9 mouse cellular contexts compared by ENCODE assay signal in genomic region chr17:33825462-33825861, GRCm38 (mm10). TPM values are rescaled to one million over a fixed set of nuclear protein-coding genes. Genes with fewer than 3 reads are reported as not detected.
DNase-seq lines count a peak whose midpoint lies in the region; ATAC-seq and TF ChIP-seq lines count a peak whose summit lies in the region.
"Had no signal": no experiment of that assay in that cellular context is flagged by ENCODE, and none has a peak within 500 bp of the region (broad histone marks: within the 10 kb centered on the region; RNA-seq: fewer than 3 reads in every experiment).

No protein-coding gene starts in this region.

- WGBS in heart, embryonic 11.5 days (ENCODE audit: insufficient replicate concordance), result 82% methylated on average over 8 of the region's 8 CpGs
- WGBS in heart, postnatal 0 days, result 81% methylated on average over 8 of the region's 8 CpGs
- whole genome bisulfite sequencing in macrophage (ENCODE audit: missing documents), result 94% methylated on average over 8 of the region's 8 CpGs

- no peak overlapping the region; the same call in 1 of the 2 replicates for H3K9ac ChIP-seq in heart, embryonic 11.5 days (ENCODE audit: low read depth, low read length)
- H3K9ac ChIP-seq in ES-Bruce4 (ENCODE audit: low read depth, poor library complexity, severe bottlenecking), result peak overlapping the region; percentile 90
- peak overlapping the region; percentile 73 for H3K9ac ChIP-seq in heart, postnatal 0 days (replicated peaks; ENCODE audit: low read depth, low read length)

- H3K27me3 ChIP-seq in heart, embryonic 11.5 days (ENCODE audit: control insufficient read depth, insufficient read depth, low read length), result no peaks in the 10 kb centered on the region
- H3K27me3 ChIP-seq in ES-Bruce4 (ENCODE audit: control insufficient read depth, insufficient read depth, low read length, poor library complexity, severe bottlenecking), result no peaks in the 10 kb centered on the region
- no peaks in the 10 kb centered on the region for H3K27me3 ChIP-seq in heart, postnatal 0 days (ENCODE audit: control insufficient read depth, insufficient read depth, low read length)

- no peak for ATAC-seq in heart, embryonic 11.5 days (replicated peaks; ENCODE audit: insufficient number of reproducible peaks, low FRiP score, low TSS enrichment)
- ATAC-seq in heart, postnatal 0 days (ENCODE audit: insufficient read depth, low read depth), result no peak
- ATAC-seq in cerebellum, adult (ENCODE audit: insufficient number of reproducible peaks, low FRiP score, low TSS enrichment), result no peak

- peaks cover 67% of the 10 kb centered on the region for H3K79me2 ChIP-seq in macrophage (ENCODE audit: inconsistent target)

- H3K9me3 ChIP-seq in heart, embryonic 11.5 days (replicated peaks; ENCODE audit: control insufficient read depth, low read length), result no peaks in the 10 kb centered on the region
- H3K9me3 ChIP-seq in ES-Bruce4 (replicated peaks; ENCODE audit: control insufficient read depth, insufficient read depth, low read length, poor library complexity, severe bottlenecking), result no peaks in the 10 kb centered on the region
- no peaks in the 10 kb centered on the region for H3K9me3 ChIP-seq in heart, postnatal 0 days (replicated peaks; ENCODE audit: control insufficient read depth, low read length)

- DNase-seq in heart, adult 8-10 months (ENCODE audit: low spot score), result no peak
- DNase-seq in heart, postnatal 0 days (ENCODE audit: low spot score), result no peak
- no peak for DNase-seq in embryo, embryonic 9.5 days (ENCODE audit: extremely low spot score)
- DNase-seq in retina, postnatal 1 day, result no peak
- DNase-seq: cerebellum, postnatal 36 days had no signal

- peaks cover 23% of the 10 kb centered on the region for H3K36me3 ChIP-seq in heart, embryonic 11.5 days (ENCODE audit: control insufficient read depth, insufficient read depth, low read length)
- peaks cover 71% of the 10 kb centered on the region for H3K36me3 ChIP-seq in ES-Bruce4 (ENCODE audit: control insufficient read depth, insufficient read depth, low read length, poor library complexity, severe bottlenecking)
- H3K36me3 ChIP-seq in heart, postnatal 0 days (replicated peaks; ENCODE audit: control insufficient read depth, insufficient read depth, low read length), result peaks cover 33% of the 10 kb centered on the region
- peaks cover 35% of the 10 kb centered on the region for H3K36me3 ChIP-seq in macrophage (ENCODE audit: inconsistent target)

- peak overlapping the region; percentile 83 for H3K4me2 ChIP-seq in heart, embryonic 11.5 days
- H3K4me2 ChIP-seq in heart, postnatal 0 days (ENCODE audit: low read depth, low read length), result peak overlapping the region; percentile 71

- no peak for TF ChIP-seq POLR2A in ES-Bruce4 (IDR thresholded peaks at IDR 0.05; ENCODE audit: insufficient read depth, low read length)

- H3K4me1 ChIP-seq in heart, embryonic 11.5 days (ENCODE audit: control insufficient read depth, insufficient read depth, low read length), result peaks cover 6% of the 10 kb centered on the region
- no peaks in the 10 kb centered on the region for H3K4me1 ChIP-seq in ES-Bruce4 (ENCODE audit: control insufficient read depth, insufficient read depth, low read length)
- peaks cover 24% of the 10 kb centered on the region for H3K4me1 ChIP-seq in heart, postnatal 0 days (ENCODE audit: control insufficient read depth, insufficient read depth)

- TF ChIP-seq CTCF in ES-Bruce4 (IDR thresholded peaks at IDR 0.05; ENCODE audit: low read depth, low read length), result no peak
- no peak for TF ChIP-seq CTCF in heart, postnatal 0 days (IDR thresholded peaks at IDR 0.05; ENCODE audit: low read depth)

- peak overlapping the region; percentile 74 for H3K4me3 ChIP-seq in heart, embryonic 11.5 days (ENCODE audit: low read depth, low read length)
- H3K4me3 ChIP-seq in ES-Bruce4 (ENCODE audit: low read depth, low read length), result peak overlapping the region; percentile 69
- H3K4me3 ChIP-seq in heart, postnatal 0 days (ENCODE audit: low read depth, low read length), result 0 out of 2 replicates have a peak overlapping the region, but pooled peaks have one; percentile 77
- peak overlapping the region; percentile 87 for H3K4me3 ChIP-seq in macrophage (ENCODE audit: inconsistent target)

- TF ChIP-seq EP300 in ES-Bruce4 (IDR thresholded peaks at IDR 0.05; ENCODE audit: insufficient read depth, low read depth, low read length), result no peak
- TF ChIP-seq EP300 in heart, postnatal 0 days (IDR thresholded peaks at IDR 0.05; ENCODE audit: low read depth), result no peak

- H3K27ac ChIP-seq in heart, embryonic 11.5 days (ENCODE audit: low read depth, low read length), result no peak overlapping the region
- no peak overlapping the region; the same call in 1 of the 2 replicates for H3K27ac ChIP-seq in ES-Bruce4 (ENCODE audit: insufficient read depth, low read length)
- no peak overlapping the region for H3K27ac ChIP-seq in heart, postnatal 0 days (ENCODE audit: low read depth)
- H3K27ac ChIP-seq in macrophage, result 0 out of 2 replicates have a peak overlapping the region, but pooled peaks have one; percentile 82

RNA-seq across cellular contexts. Expression of gene Ndufa7, which starts 1.1 kb away (rescaled TPM):
- polyA plus RNA-seq in heart, embryonic 11.5 days (2014; fragmentation: Nextera tagmentation; extraction: Ambion mirVana), result 457 and 481 TPM in 2 replicates
- 100 to 1,000 TPM; 676 to 749 (median 700) TPM for total RNA-seq in heart, adult 8-10 months (2022)
- polyA plus RNA-seq in ES-Bruce4 (2011; ENCODE audit: insufficient read depth, insufficient read length, low read depth, missing spikeins), result 406 and 464 TPM in 2 replicates
- total RNA-seq in heart, postnatal 0 days (2014; rRNA removed; ENCODE audit: low replicate concordance), result 467 and 766 TPM in 2 replicates
- polyA plus RNA-seq in heart, postnatal 0 days (2015; fragmentation: Nextera tagmentation; extraction: Ambion mirVana), result 899 and 938 TPM in 2 replicates
- 10 to 100 TPM; 12.7 to 74.3 (median 29.7) TPM for total RNA-seq in macrophage (2018; cell fraction: chromatin; rRNA removed)
- total RNA-seq in macrophage (2018; cell fraction: cytosol; rRNA removed), result 100 to 1,000 TPM; 139 to 235 (median 177) TPM
- total RNA-seq in macrophage (2018; cell fraction: nucleus; rRNA removed), result 10 to 100 TPM; 24.5 to 69.4 (median 36.2) TPM
- polyA plus RNA-seq in macrophage (2018), result 105 to 236 TPM (median 213 TPM) in 3 replicates

RNA-seq across cellular contexts. Expression of gene Rps28, which starts 1.1 kb away (rescaled TPM):
- polyA plus RNA-seq in heart, embryonic 11.5 days (2014; fragmentation: Nextera tagmentation; extraction: Ambion mirVana), result 654 and 701 TPM in 2 replicates
- 100 to 1,000 TPM; 691 to 822 (median 750) TPM for total RNA-seq in heart, adult 8-10 months (2022)
- polyA plus RNA-seq in ES-Bruce4 (2011; ENCODE audit: insufficient read depth, insufficient read length, low read depth, missing spikeins), result 3,700 and 3,844 TPM in 2 replicates
- total RNA-seq in heart, postnatal 0 days (2014; rRNA removed; ENCODE audit: low replicate concordance), result 127 and 305 TPM in 2 replicates
- polyA plus RNA-seq in heart, postnatal 0 days (2015; fragmentation: Nextera tagmentation; extraction: Ambion mirVana), result 622 and 631 TPM in 2 replicates
- 100 to 1,000 TPM in 3 of 26 experiments, 10 to 100 TPM in 23; 38.9 to 293 (median 68.4) TPM for total RNA-seq in macrophage (2018; cell fraction: chromatin; rRNA removed)
- 1,000 to 10,000 TPM in 25 of 26 experiments, 100 to 1,000 TPM in 1; 906 to 2,967 (median 1,656) TPM for total RNA-seq in macrophage (2018; cell fraction: cytosol; rRNA removed)
- 100 to 1,000 TPM; 206 to 479 (median 301) TPM for total RNA-seq in macrophage (2018; cell fraction: nucleus; rRNA removed)
- 746 to 2,425 TPM (median 1,878 TPM) in 3 replicates for polyA plus RNA-seq in macrophage (2018)

RNA-seq across cellular contexts. Expression of gene Kank3, which starts 15.1 kb away (rescaled TPM):
- polyA plus RNA-seq in heart, embryonic 11.5 days (2014; fragmentation: Nextera tagmentation; extraction: Ambion mirVana), result 30.1 and 43.2 TPM in 2 replicates
- total RNA-seq in heart, adult 8-10 months (2022), result 10 to 100 TPM; 44.4 to 64.9 (median 51.3) TPM
- polyA plus RNA-seq in ES-Bruce4 (2011; ENCODE audit: insufficient read depth, insufficient read length, low read depth, missing spikeins), result 40.0 and 44.7 TPM in 2 replicates
- 33.3 and 68.7 TPM in 2 replicates for total RNA-seq in heart, postnatal 0 days (2014; rRNA removed; ENCODE audit: low replicate concordance)
- polyA plus RNA-seq in heart, postnatal 0 days (2015; fragmentation: Nextera tagmentation; extraction: Ambion mirVana), result 46.1 and 50.8 TPM in 2 replicates
- total RNA-seq in macrophage (2018; cell fraction: chromatin; rRNA removed), result 10 to 100 TPM in 16 of 26 experiments, 1 to 10 TPM in 10; 2.1 to 46.8 (median 13.0) TPM
- 10 to 100 TPM in 1 of 26 experiments, 1 to 10 TPM in 25; 2.3 to 10.2 (median 4.6) TPM for total RNA-seq in macrophage (2018; cell fraction: cytosol; rRNA removed)
- total RNA-seq in macrophage (2018; cell fraction: nucleus; rRNA removed), result 10 to 100 TPM in 15 of 26 experiments, 1 to 10 TPM in 11; 3.9 to 37.0 (median 11.8) TPM
- polyA plus RNA-seq in macrophage (2018), result 5.5 to 10.9 TPM (median 9.8 TPM) in 3 replicates

RNA-seq across cellular contexts. Expression of gene Cd320, which starts 17.4 kb away (rescaled TPM):
- polyA plus RNA-seq in heart, embryonic 11.5 days (2014; fragmentation: Nextera tagmentation; extraction: Ambion mirVana), result 60.8 and 63.9 TPM in 2 replicates
- total RNA-seq in heart, adult 8-10 months (2022), result 10 to 100 TPM; 28.9 to 33.6 (median 33.2) TPM
- 30.6 and 35.7 TPM in 2 replicates for polyA plus RNA-seq in ES-Bruce4 (2011; ENCODE audit: insufficient read depth, insufficient read length, low read depth, missing spikeins)
- 17.3 and 24.0 TPM in 2 replicates for total RNA-seq in heart, postnatal 0 days (2014; rRNA removed; ENCODE audit: low replicate concordance)
- polyA plus RNA-seq in heart, postnatal 0 days (2015; fragmentation: Nextera tagmentation; extraction: Ambion mirVana), result 37.3 and 41.6 TPM in 2 replicates
- 1 to 10 TPM in 11 of 26 experiments, under 1 TPM in 8, not detected in 7; 0.41 to 3.8 (median 1.4) TPM for total RNA-seq in macrophage (2018; cell fraction: chromatin; rRNA removed)
- total RNA-seq in macrophage (2018; cell fraction: cytosol; rRNA removed), result 1 to 10 TPM; 1.7 to 5.6 (median 3.7) TPM
- total RNA-seq in macrophage (2018; cell fraction: nucleus; rRNA removed), result 1 to 10 TPM in 19 of 26 experiments, under 1 TPM in 5, not detected in 2; 0.62 to 6.4 (median 2.1) TPM
- 2.0 to 5.0 TPM (median 4.1 TPM) in 3 replicates for polyA plus RNA-seq in macrophage (2018)

RNA-seq across cellular contexts. Expression of gene Angptl4, which starts 43.8 kb away (rescaled TPM):
- 7.6 and 10.5 TPM in 2 replicates for polyA plus RNA-seq in heart, embryonic 11.5 days (2014; fragmentation: Nextera tagmentation; extraction: Ambion mirVana)
- total RNA-seq in heart, adult 8-10 months (2022), result 1 to 10 TPM; 2.9 to 9.8 (median 8.3) TPM
- 3.6 and 3.9 TPM in 2 replicates for polyA plus RNA-seq in ES-Bruce4 (2011; ENCODE audit: insufficient read depth, insufficient read length, low read depth, missing spikeins)
- total RNA-seq in heart, postnatal 0 days (2014; rRNA removed; ENCODE audit: low replicate concordance), result 35.2 and 79.3 TPM in 2 replicates
- polyA plus RNA-seq in heart, postnatal 0 days (2015; fragmentation: Nextera tagmentation; extraction: Ambion mirVana), result 59.2 and 124 TPM in 2 replicates
- total RNA-seq in macrophage (2018; cell fraction: chromatin; rRNA removed), result 1 to 10 TPM in 8 of 26 experiments, under 1 TPM in 6, not detected in 12; 0.33 to 6.1 (median 1.4) TPM
- total RNA-seq in macrophage (2018; cell fraction: cytosol; rRNA removed), result 10 to 100 TPM in 1 of 26 experiments, 1 to 10 TPM in 11, under 1 TPM in 12, not detected in 2; 0.07 to 16.5 (median 0.97) TPM
- total RNA-seq in macrophage (2018; cell fraction: nucleus; rRNA removed), result 1 to 10 TPM in 11 of 26 experiments, under 1 TPM in 3, not detected in 12; 0.26 to 9.6 (median 1.9) TPM
- polyA plus RNA-seq in macrophage (2018), result 5.8 to 23.0 TPM (median 12.1 TPM) in 3 replicates
